Mouse (Mus musculus): ENCODE measurements around the gene Chek2. TPM values are rescaled to one million over a fixed set of nuclear protein-coding genes. Genes with fewer than 3 reads are reported as not detected.
A peak's percentile ranks its signal among the peaks of the same experiment; 100 is the strongest.

Gene Chek2
- polyA plus RNA-seq, 2 experiments: 16.2 to 18.1 TPM

- Histone ChIP-seq H3K36me3 (ENCODE audit: control insufficient read depth, insufficient read depth, low read length) (peaks cover 39% of the 10 kb centered on the region), H3K9me3 (ENCODE audit: control insufficient read depth, low read length) (no peaks in the 10 kb centered on the region), H3K27me3 (ENCODE audit: control insufficient read depth, insufficient read depth, low read length) (no peaks in the 10 kb centered on the region), H3K4me3 (replicated peaks; ENCODE audit: low read length) (no peak overlapping the region), H3K9ac (ENCODE audit: low read depth, low read length, severe bottlenecking) (no peak overlapping the region), H3K4me1 (ENCODE audit: control insufficient read depth, insufficient read depth, low read length) (peaks cover 8% of the 10 kb centered on the region; the same call in 1 of the 2 replicates), H3K4me2 (replicated peaks; ENCODE audit: low read depth, low read length, severe bottlenecking) (no peak overlapping the region), H3K27ac (replicated peaks; ENCODE audit: low read depth, low read length) (no peak overlapping the region)
- TF ChIP-seq POLR2A (IDR thresholded peaks at IDR 0.05; ENCODE audit: borderline replicate concordance, extremely low read depth, insufficient read depth, insufficient read length): no peak
- ATAC-seq (ENCODE audit: low FRiP score, low read depth) (peak; percentile 89), DNase-seq (ENCODE audit: low spot score) (peak; percentile 73)
- WGBS: 19% methylated on average over 7 of the region's 7 CpGs
Measured at GRCm38 (mm10) chr5:110898169-110898568, 58.4 kb downstream of the Chek2 start.

GRCm38 (mm10) chr5:110898785-110899184 is 59.0 kb downstream of the Chek2 start:
- no peak overlapping the region for H3K4me3 ChIP-seq (replicated peaks; ENCODE audit: low read length)
- DNase-seq (ENCODE audit: low spot score): no peak
- H3K27me3 ChIP-seq (ENCODE audit: control insufficient read depth, insufficient read depth, low read length): no peaks in the 10 kb centered on the region
- H3K9ac ChIP-seq (ENCODE audit: low read depth, low read length, severe bottlenecking): no peak overlapping the region
- peaks cover 8% of the 10 kb centered on the region; the same call in 1 of the 2 replicates for H3K4me1 ChIP-seq (ENCODE audit: control insufficient read depth, insufficient read depth, low read length)
- no peak overlapping the region for H3K27ac ChIP-seq (replicated peaks; ENCODE audit: low read depth, low read length)
- H3K4me2 ChIP-seq (replicated peaks; ENCODE audit: low read depth, low read length, severe bottlenecking): no peak overlapping the region
- H3K9me3 ChIP-seq (ENCODE audit: control insufficient read depth, low read length): no peaks in the 10 kb centered on the region
- TF ChIP-seq POLR2A (IDR thresholded peaks at IDR 0.05; ENCODE audit: borderline replicate concordance, extremely low read depth, insufficient read depth, insufficient read length): no peak
- H3K36me3 ChIP-seq (ENCODE audit: control insufficient read depth, insufficient read depth, low read length): peaks cover 34% of the 10 kb centered on the region
- no peak for ATAC-seq (ENCODE audit: low FRiP score, low read depth)
- 58% methylated on average over 4 of the region's 4 CpGs for WGBS

- H3K9me3 ChIP-seq (ENCODE audit: control insufficient read depth, low read length): no peaks in the 10 kb centered on the region
- ATAC-seq (ENCODE audit: low FRiP score, low read depth) (no peak), DNase-seq (ENCODE audit: low spot score) (no peak)
- peaks cover 8% of the 10 kb centered on the region; the same call in 1 of the 2 replicates for H3K4me1 ChIP-seq (ENCODE audit: control insufficient read depth, insufficient read depth, low read length)
- no peak overlapping the region for H3K27ac ChIP-seq (replicated peaks; ENCODE audit: low read depth, low read length)
- no peak for TF ChIP-seq POLR2A (IDR thresholded peaks at IDR 0.05; ENCODE audit: borderline replicate concordance, extremely low read depth, insufficient read depth, insufficient read length)
- no peaks in the 10 kb centered on the region for H3K27me3 ChIP-seq (ENCODE audit: control insufficient read depth, insufficient read depth, low read length)
- no peak overlapping the region for H3K9ac ChIP-seq (ENCODE audit: low read depth, low read length, severe bottlenecking)
- H3K36me3 ChIP-seq (ENCODE audit: control insufficient read depth, insufficient read depth, low read length): peaks cover 23% of the 10 kb centered on the region
- H3K4me3 ChIP-seq (replicated peaks; ENCODE audit: low read length): no peak overlapping the region
- H3K4me2 ChIP-seq (replicated peaks; ENCODE audit: low read depth, low read length, severe bottlenecking): no peak overlapping the region
Measured at GRCm38 (mm10) chr5:110900331-110900730, 60.6 kb downstream of the Chek2 start.

GRCm38 (mm10) chr5:110906708-110907107 is 66.9 kb downstream of the Chek2 start:
- no peaks in the 10 kb centered on the region for H3K4me1 ChIP-seq (ENCODE audit: control insufficient read depth, insufficient read depth, low read length)
- no peak overlapping the region for H3K4me2 ChIP-seq (replicated peaks; ENCODE audit: low read depth, low read length, severe bottlenecking)
- H3K4me3 ChIP-seq (replicated peaks; ENCODE audit: low read length): no peak overlapping the region
- DNase-seq (ENCODE audit: low spot score): no peak
- no peaks in the 10 kb centered on the region; the same call in 1 of the 2 replicates for H3K9me3 ChIP-seq (ENCODE audit: control insufficient read depth, low read length)
- peaks cover 10% of the 10 kb centered on the region for H3K36me3 ChIP-seq (ENCODE audit: control insufficient read depth, insufficient read depth, low read length)
- no peak for ATAC-seq (ENCODE audit: low FRiP score, low read depth)
- H3K27me3 ChIP-seq (ENCODE audit: control insufficient read depth, insufficient read depth, low read length): no peaks in the 10 kb centered on the region
- no peak overlapping the region for H3K27ac ChIP-seq (replicated peaks; ENCODE audit: low read depth, low read length)
- 100% methylated on average over 1 of the region's 1 CpGs for WGBS
- H3K9ac ChIP-seq (ENCODE audit: low read depth, low read length, severe bottlenecking): no peak overlapping the region
- no peak for TF ChIP-seq POLR2A (IDR thresholded peaks at IDR 0.05; ENCODE audit: borderline replicate concordance, extremely low read depth, insufficient read depth, insufficient read length)

GRCm38 (mm10) chr5:110908879-110909278 is 69.1 kb downstream of the Chek2 start:
- TF ChIP-seq POLR2A (IDR thresholded peaks at IDR 0.05; ENCODE audit: borderline replicate concordance, extremely low read depth, insufficient read depth, insufficient read length): no peak
- H3K4me2 ChIP-seq (replicated peaks; ENCODE audit: low read depth, low read length, severe bottlenecking): no peak overlapping the region
- no peaks in the 10 kb centered on the region for H3K27me3 ChIP-seq (ENCODE audit: control insufficient read depth, insufficient read depth, low read length)
- no peak overlapping the region for H3K27ac ChIP-seq (replicated peaks; ENCODE audit: low read depth, low read length)
- H3K4me3 ChIP-seq (replicated peaks; ENCODE audit: low read length): no peak overlapping the region
- peaks cover 14% of the 10 kb centered on the region for H3K36me3 ChIP-seq (ENCODE audit: control insufficient read depth, insufficient read depth, low read length)
- H3K9ac ChIP-seq (ENCODE audit: low read depth, low read length, severe bottlenecking): no peak overlapping the region
- ATAC-seq (ENCODE audit: low FRiP score, low read depth): no peak
- H3K9me3 ChIP-seq (ENCODE audit: control insufficient read depth, low read length): no peaks in the 10 kb centered on the region; the same call in 1 of the 2 replicates
- DNase-seq (ENCODE audit: low spot score): no peak
- no peaks in the 10 kb centered on the region for H3K4me1 ChIP-seq (ENCODE audit: control insufficient read depth, insufficient read depth, low read length)

Measured in limb, embryonic 14.5 days (tissue).